Mouse (Mus musculus) regulatory T cell (primary cell): ENCODE results near the gene Ppm1j.

Source experiments
- in situ Hi-C: fragments of 300-600 bp; cut with MboI, MseI; formaldehyde crosslinking; loops from one replicate; pipeline ENCODE4 v1.15.1; 2025; ENCODE audit warnings: high pct_unique_total_duplicates

Gene Ppm1j

GRCm38 (mm10) chr3:104782061-104782681 is 1.3 kb downstream of the Ppm1j start:
- in situ Hi-C loops, result loop anchor here (5.0 kb wide), 2 partner anchors 185 to 275 kb away; no protein-coding TSS in a partner anchor

GRCm38 (mm10) chr3:104783971-104784500 is 3.2 kb downstream of the Ppm1j start:
- in situ Hi-C loops, result loop anchor here (5.0 kb wide), 2 partner anchors 183 to 273 kb away; no protein-coding TSS in a partner anchor

- in situ Hi-C loops, result no loop called here
These were observed 4.4 kb downstream of the Ppm1j start for GRCm38 (mm10) chr3:104785284-104785683.

GRCm38 (mm10) chr3:104788075-104788474 is 7.2 kb downstream of the Ppm1j start, which contains the start of gene Rhoc:
Rhoc (plus strand) TSS chr3:104788375.
- in situ Hi-C loops, result no loop called here

GRCm38 (mm10) chr3:104788561-104789311 is 7.9 kb downstream of the Ppm1j start:
- in situ Hi-C loops, result no loop called here

GRCm38 (mm10) chr3:104789312-104789605 is 8.4 kb downstream of the Ppm1j start:
- in situ Hi-C loops, result no loop called here

- in situ Hi-C loops, result no loop called here
These were observed 9.0 kb downstream of the Ppm1j start for GRCm38 (mm10) chr3:104789822-104790221.

- in situ Hi-C loops, result no loop called here
These were observed 9.6 kb downstream of the Ppm1j start for GRCm38 (mm10) chr3:104790401-104790937.

GRCm38 (mm10) chr3:104791017-104791416 is 10.2 kb downstream of the Ppm1j start:
- in situ Hi-C loops, result no loop called here

- in situ Hi-C loops, result no loop called here
These were observed 10.8 kb downstream of the Ppm1j start for GRCm38 (mm10) chr3:104791671-104792070.

- in situ Hi-C loops, result no loop called here
These were observed 11.8 kb downstream of the Ppm1j start for GRCm38 (mm10) chr3:104792360-104793270.

GRCm38 (mm10) chr3:104793871-104794828 is 13.3 kb downstream of the Ppm1j start:
- in situ Hi-C loops, result no loop called here

GRCm38 (mm10) chr3:104794953-104795470 is 14.2 kb downstream of the Ppm1j start:
- in situ Hi-C loops, result no loop called here

- in situ Hi-C loops, result no loop called here
These were observed 14.9 kb downstream of the Ppm1j start for GRCm38 (mm10) chr3:104795661-104796340.

- in situ Hi-C loops, result no loop called here
These were observed 15.7 kb downstream of the Ppm1j start for GRCm38 (mm10) chr3:104796430-104797082.

- in situ Hi-C loops, result no loop called here
These were observed 19.8 kb downstream of the Ppm1j start for GRCm38 (mm10) chr3:104800681-104801080.

GRCm38 (mm10) chr3:104801481-104801880 is 20.6 kb downstream of the Ppm1j start:
- in situ Hi-C loops, result no loop called here

GRCm38 (mm10) chr3:104804312-104804711 is 23.5 kb downstream of the Ppm1j start:
- in situ Hi-C loops, result no loop called here

- in situ Hi-C loops, result no loop called here
These were observed 24.7 kb downstream of the Ppm1j start for GRCm38 (mm10) chr3:104805539-104805938.
